In genomic region chr13:30729245-30729644, GRCm38 (mm10) we compare ENCODE assay signal across 12 mouse cellular contexts. TPM values are rescaled to one million over a fixed set of nuclear protein-coding genes. Genes with fewer than 3 reads are reported as not detected.
A peak's percentile ranks its signal among the peaks of the same experiment; 100 is the strongest.
DNase-seq lines count a peak whose midpoint lies in the region; ATAC-seq and TF ChIP-seq lines count a peak whose summit lies in the region.
"Had no signal": no experiment of that assay in that cellular context is flagged by ENCODE, and none has a peak within 500 bp of the region (broad histone marks: within the 10 kb centered on the region; RNA-seq: fewer than 3 reads in every experiment).

No protein-coding gene starts in this region.

- no peak overlapping the region for H3K4me3 ChIP-seq in intestine, postnatal 0 days (ENCODE audit: low read depth, low read length)
- no peak overlapping the region for H3K4me3 ChIP-seq in intestine, embryonic 16.5 days (ENCODE audit: low read length)
- H3K4me3 ChIP-seq in heart, embryonic 12.5 days: no peak overlapping the region
- H3K4me3 ChIP-seq in lung, embryonic 15.5 days: no peak overlapping the region
- H3K4me3 ChIP-seq in forebrain, embryonic 14.5 days (ENCODE audit: low read depth, low read length): no peak overlapping the region

- peak; percentile 54 for DNase-seq in adrenal gland, postnatal 10 days
- no peak for DNase-seq in forebrain, embryonic 14.5 days (ENCODE audit: low spot score)
- DNase-seq in cerebellum, postnatal 10 days: no peak
- no peak for DNase-seq in B cell, adult 2 months
- DNase-seq: right cerebral cortex, postnatal 25 days; thymus, postnatal 14 days had no signal

- no peaks in the 10 kb centered on the region for H3K27me3 ChIP-seq in intestine, postnatal 0 days (replicated peaks; ENCODE audit: control insufficient read depth, insufficient read depth, low read length)
- H3K27me3 ChIP-seq in intestine, embryonic 16.5 days (replicated peaks; ENCODE audit: control insufficient read depth, insufficient read depth, low read length): no peaks in the 10 kb centered on the region
- H3K27me3 ChIP-seq in heart, embryonic 12.5 days (replicated peaks): no peaks in the 10 kb centered on the region
- H3K27me3 ChIP-seq in lung, embryonic 15.5 days: no peaks in the 10 kb centered on the region
- H3K27me3 ChIP-seq in forebrain, embryonic 14.5 days (replicated peaks; ENCODE audit: control insufficient read depth, insufficient read depth, low read length): no peaks in the 10 kb centered on the region

- no peaks in the 10 kb centered on the region for H3K4me1 ChIP-seq in intestine, postnatal 0 days (replicated peaks; ENCODE audit: control insufficient read depth, insufficient read depth, low read length)
- H3K4me1 ChIP-seq in intestine, embryonic 16.5 days (ENCODE audit: control insufficient read depth, insufficient read depth, low read length): peaks cover 6% of the 10 kb centered on the region; the same call in 1 of the 2 replicates
- H3K4me1 ChIP-seq in heart, embryonic 12.5 days (replicated peaks): peaks cover 8% of the 10 kb centered on the region
- H3K4me1 ChIP-seq in lung, embryonic 15.5 days: peaks cover 6% of the 10 kb centered on the region
- no peaks in the 10 kb centered on the region for H3K4me1 ChIP-seq in forebrain, embryonic 14.5 days (ENCODE audit: control insufficient read depth, insufficient read depth, low read length)

- 35% methylated on average over 6 of the region's 6 CpGs for WGBS in intestine, postnatal 0 days
- WGBS in intestine, embryonic 16.5 days: 38% methylated on average over 6 of the region's 6 CpGs
- 17% methylated on average over 6 of the region's 6 CpGs for WGBS in heart, embryonic 12.5 days
- WGBS in lung, embryonic 15.5 days: 25% methylated on average over 6 of the region's 6 CpGs
- WGBS in forebrain, embryonic 14.5 days: 68% methylated on average over 6 of the region's 6 CpGs

- peak; percentile 38 for TF ChIP-seq CTCF in intestine, postnatal 0 days (IDR thresholded peaks at IDR 0.05; ENCODE audit: low read depth)

- no peaks in the 10 kb centered on the region for H3K9me3 ChIP-seq in intestine, postnatal 0 days (ENCODE audit: control insufficient read depth)
- no peaks in the 10 kb centered on the region for H3K9me3 ChIP-seq in intestine, embryonic 16.5 days (ENCODE audit: control insufficient read depth, low read length)
- H3K9me3 ChIP-seq in heart, embryonic 12.5 days (replicated peaks): no peaks in the 10 kb centered on the region
- no peaks in the 10 kb centered on the region for H3K9me3 ChIP-seq in lung, embryonic 15.5 days
- no peaks in the 10 kb centered on the region for H3K9me3 ChIP-seq in forebrain, embryonic 14.5 days (replicated peaks; ENCODE audit: control insufficient read depth, low read length)

- no peak overlapping the region for H3K4me2 ChIP-seq in intestine, postnatal 0 days (replicated peaks; ENCODE audit: low read depth)
- no peak overlapping the region for H3K4me2 ChIP-seq in intestine, embryonic 16.5 days (ENCODE audit: low read depth, low read length)
- peak overlapping the region; percentile 29; the same call in 1 of the 2 replicates for H3K4me2 ChIP-seq in heart, embryonic 12.5 days
- H3K4me2 ChIP-seq in lung, embryonic 15.5 days: no peak overlapping the region
- H3K4me2 ChIP-seq in forebrain, embryonic 14.5 days (ENCODE audit: low read length): no peak overlapping the region
- H3K4me2 ChIP-seq: liver, embryonic 11.5 days had no signal

- no peak for ATAC-seq in intestine, postnatal 0 days
- no peak for ATAC-seq in intestine, embryonic 16.5 days
- no peak for ATAC-seq in heart, embryonic 12.5 days (ENCODE audit: insufficient number of reproducible peaks, low FRiP score)
- 0 out of 2 replicates have a peak, but pooled peaks have one; percentile 19 for ATAC-seq in lung, embryonic 15.5 days (ENCODE audit: borderline replicate concordance, extremely low read depth, low FRiP score, low TSS enrichment)
- no peak for ATAC-seq in forebrain, embryonic 14.5 days

- no peak overlapping the region for H3K9ac ChIP-seq in intestine, postnatal 0 days (ENCODE audit: low read depth, low read length)
- H3K9ac ChIP-seq in intestine, embryonic 16.5 days (ENCODE audit: low read depth, low read length): no peak overlapping the region
- H3K9ac ChIP-seq in heart, embryonic 12.5 days: no peak overlapping the region
- H3K9ac ChIP-seq in lung, embryonic 15.5 days: no peak overlapping the region
- no peak overlapping the region for H3K9ac ChIP-seq in forebrain, embryonic 14.5 days (ENCODE audit: low read length)

- no peak overlapping the region for H3K27ac ChIP-seq in intestine, postnatal 0 days (ENCODE audit: low read depth, low read length)
- H3K27ac ChIP-seq in intestine, embryonic 16.5 days (ENCODE audit: low read length): no peak overlapping the region
- no peak overlapping the region for H3K27ac ChIP-seq in heart, embryonic 12.5 days (ENCODE audit: poor library complexity, severe bottlenecking)
- no peak overlapping the region for H3K27ac ChIP-seq in lung, embryonic 15.5 days
- H3K27ac ChIP-seq in forebrain, embryonic 14.5 days (ENCODE audit: low read depth, low read length): no peak overlapping the region

- no peaks in the 10 kb centered on the region for H3K36me3 ChIP-seq in intestine, postnatal 0 days (ENCODE audit: control insufficient read depth, insufficient read depth)
- no peaks in the 10 kb centered on the region for H3K36me3 ChIP-seq in intestine, embryonic 16.5 days (ENCODE audit: control insufficient read depth, insufficient read depth, low read length)
- no peaks in the 10 kb centered on the region for H3K36me3 ChIP-seq in heart, embryonic 12.5 days
- no peaks in the 10 kb centered on the region for H3K36me3 ChIP-seq in lung, embryonic 15.5 days
- H3K36me3 ChIP-seq in forebrain, embryonic 14.5 days (ENCODE audit: control insufficient read depth, insufficient read depth, low read length): no peaks in the 10 kb centered on the region

RNA-seq across cellular contexts. Expression of gene Irf4, which starts 19.8 kb away (rescaled TPM):
- 0.05 and 0.12 TPM in 2 replicates for polyA plus RNA-seq in intestine, postnatal 0 days (2015; fragmentation: Nextera tagmentation; extraction: Ambion mirVana)
- polyA plus RNA-seq in intestine, embryonic 16.5 days (2015; fragmentation: Nextera tagmentation; extraction: Ambion mirVana): 0.06 and 0.09 TPM in 2 replicates
- total RNA-seq in adrenal gland, postnatal 10 days (2021): 10 to 100 TPM in 1 of 2 experiments, 1 to 10 TPM in 1; 4.4 to 41.3 TPM
- 0.09 TPM in 1 of 2 replicates, not detected in the other for polyA plus RNA-seq in heart, embryonic 12.5 days (2016; fragmentation: Nextera tagmentation; extraction: Ambion mirVana)
- polyA plus RNA-seq in lung, embryonic 15.5 days (2015; fragmentation: Nextera tagmentation; extraction: Ambion mirVana): 0.15 and 0.17 TPM in 2 replicates
- polyA plus RNA-seq in forebrain, embryonic 14.5 days (2014; fragmentation: Nextera tagmentation; extraction: Ambion mirVana): 0.04 and 0.10 TPM in 2 replicates
- polyA plus RNA-seq: embryonic facial prominence, embryonic 11.5 days had no signal
